Mouse (Mus musculus): ENCODE results near the gene Bahd1.
A peak's percentile ranks its signal among the peaks of the same experiment; 100 is the strongest.

The Bahd1 gene

DNA sequence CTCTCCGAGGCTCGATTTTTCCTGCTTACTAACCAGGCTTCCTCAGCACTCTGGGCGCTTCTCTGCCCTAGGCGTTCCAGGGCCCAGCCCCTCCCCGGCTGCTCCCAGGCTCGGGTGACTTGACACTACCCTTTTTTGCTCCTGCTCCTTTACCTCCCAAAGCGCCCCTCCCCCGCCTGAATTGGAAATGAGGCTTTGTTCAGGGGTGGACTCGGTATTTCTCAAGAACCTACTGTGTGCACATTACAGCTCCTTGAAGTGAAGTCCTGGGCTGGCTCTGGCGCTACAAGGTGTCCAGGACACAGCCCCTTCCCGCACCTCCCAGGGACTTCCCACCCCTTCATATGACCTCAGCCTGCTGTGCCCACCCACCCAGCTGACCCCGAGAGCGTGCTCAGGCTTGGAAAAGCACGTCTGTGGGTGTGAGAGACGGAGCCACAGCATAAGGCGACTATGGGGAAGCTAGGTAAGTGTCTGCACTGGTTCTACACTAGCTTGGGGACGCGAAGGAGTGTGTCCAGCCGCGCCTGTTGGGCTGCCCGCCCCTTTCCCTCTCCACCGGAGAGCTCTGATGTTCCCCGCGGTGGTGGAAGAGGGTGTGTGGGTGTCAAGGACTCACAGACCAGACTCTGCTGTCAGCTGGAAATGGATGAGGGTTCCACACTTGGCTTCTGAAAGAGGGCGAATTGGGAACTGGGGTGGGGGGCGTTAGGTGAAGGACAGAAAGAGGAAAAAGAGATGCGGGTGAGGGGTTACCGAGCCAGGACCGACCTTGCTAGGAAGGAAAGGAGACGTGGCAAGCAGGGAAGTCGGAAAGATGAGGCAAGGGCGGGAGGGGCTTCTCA lies at the start of gene Bahd1:
Gene Bahd1, plus strand, starts transcription at position 397 of the 845 bp plus-strand sequence.
- DNase-seq (ENCODE audit: low spot score), result peak; percentile 28

- DNase-seq (ENCODE audit: low spot score), result no peak
Observed at GRCm38 (mm10) chr2:118851756-118852155, 48.4 kb upstream of the Bahd1 start.

- peak; percentile 81 for DNase-seq (ENCODE audit: low spot score)
Observed at GRCm38 (mm10) chr2:118861454-118862339, 38.5 kb upstream of the Bahd1 start, which contains the start of gene Ivd. Gene Ivd (plus strand): TSS chr2:118861954.

- DNase-seq (ENCODE audit: low spot score), result no peak
Observed at GRCm38 (mm10) chr2:118862340-118862675, 37.9 kb upstream of the Bahd1 start.

DNA sequence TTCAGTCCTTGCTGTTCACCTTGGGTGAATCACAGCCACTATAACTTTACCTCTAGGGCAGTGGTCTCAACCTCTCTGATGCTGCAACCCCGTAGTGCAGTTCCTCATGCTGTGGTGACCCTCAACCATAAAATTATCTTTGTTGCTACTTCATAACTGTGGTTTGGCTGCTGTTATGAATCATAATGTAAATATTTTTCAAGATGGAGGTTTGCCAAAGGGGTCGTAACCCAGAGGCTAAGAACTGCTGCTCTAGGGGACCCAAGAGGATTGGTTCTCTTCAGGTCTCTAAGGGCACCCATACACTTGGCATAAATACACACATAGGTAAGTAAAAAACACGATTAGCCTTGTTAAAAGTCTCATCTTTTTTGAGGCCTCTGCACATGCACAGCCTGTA lies 29.6 kb upstream of the Bahd1 start:
- peak; percentile 2 for DNase-seq (ENCODE audit: low spot score)

DNA sequence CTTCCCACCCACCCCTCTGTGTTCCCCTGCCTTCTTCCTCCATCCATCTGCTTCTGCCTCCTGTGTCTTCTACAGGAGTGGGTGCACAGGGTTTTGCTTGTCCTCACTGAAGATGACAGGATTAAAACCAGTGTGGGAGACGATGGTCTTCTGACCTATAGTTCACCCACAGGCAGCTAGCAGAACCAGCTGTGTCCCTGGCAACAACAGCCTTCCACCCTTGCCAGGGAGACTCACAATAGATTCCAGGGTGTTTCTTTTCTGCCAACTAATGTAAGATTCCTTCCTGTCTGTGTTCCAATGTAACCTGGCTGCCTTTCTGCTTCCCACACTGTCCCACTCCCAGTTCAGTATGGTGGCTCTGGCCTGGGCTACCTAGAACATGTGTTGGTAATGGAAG lies 29.1 kb upstream of the Bahd1 start:
- peak; percentile 2 for DNase-seq (ENCODE audit: low spot score)

- DNase-seq (ENCODE audit: low spot score), result no peak
Observed at GRCm38 (mm10) chr2:118873018-118873417, 27.2 kb upstream of the Bahd1 start.

GRCm38 (mm10) chr2:118873890-118874430 lies 26.2 kb upstream of the Bahd1 start:
- peak; percentile 7 for DNase-seq (ENCODE audit: low spot score)

DNA sequence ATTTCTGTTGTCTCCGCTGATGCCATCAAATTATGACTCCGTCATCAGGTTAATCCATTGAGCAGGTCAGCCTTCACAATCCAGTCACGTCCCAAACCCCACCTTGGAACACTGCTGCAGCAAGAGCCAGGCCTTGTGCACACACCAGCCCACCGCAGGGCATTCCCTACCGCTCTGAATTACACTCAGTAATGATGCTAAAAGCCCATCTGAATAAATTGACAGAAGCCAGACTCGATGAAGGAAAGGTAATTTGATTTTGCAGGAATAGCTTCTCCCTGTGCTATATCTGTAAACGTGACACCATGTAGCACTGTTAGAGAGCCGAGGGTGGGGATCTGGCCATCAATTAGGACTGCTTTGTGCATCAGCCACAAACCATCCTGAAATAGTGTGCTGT lies 24.9 kb upstream of the Bahd1 start:
- DNase-seq (ENCODE audit: low spot score), result peak; percentile 1

- peak; percentile 2 for DNase-seq (ENCODE audit: low spot score)
Observed at GRCm38 (mm10) chr2:118876453-118876852, 23.7 kb upstream of the Bahd1 start.

GRCm38 (mm10) chr2:118881019-118881418 lies 19.2 kb upstream of the Bahd1 start:
- no peak for DNase-seq (ENCODE audit: low spot score)

DNA sequence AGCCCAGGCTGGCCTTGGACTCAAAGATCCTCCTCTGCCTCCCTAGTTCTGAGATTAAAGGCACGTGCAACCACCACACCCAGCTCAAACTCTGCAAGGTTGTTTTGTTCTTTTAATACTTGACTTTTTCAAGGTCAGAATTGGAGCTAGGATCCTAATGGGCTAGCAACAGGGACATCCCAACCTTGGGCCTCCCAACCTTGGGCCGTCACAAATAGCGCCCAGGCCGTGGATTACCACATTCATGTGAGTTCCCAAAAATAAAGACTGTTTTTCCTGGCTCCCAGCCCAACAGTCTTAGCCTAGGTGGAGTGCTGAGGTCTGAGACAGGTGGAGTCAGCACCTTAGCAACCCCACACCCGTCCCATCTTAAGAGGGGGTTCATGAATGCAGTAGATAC lies 18.2 kb upstream of the Bahd1 start:
- no peak for DNase-seq (ENCODE audit: low spot score)

GRCm38 (mm10) chr2:118882840-118883679 lies 17.1 kb upstream of the Bahd1 start:
- peak; percentile 91 for DNase-seq (ENCODE audit: low spot score)

DNA sequence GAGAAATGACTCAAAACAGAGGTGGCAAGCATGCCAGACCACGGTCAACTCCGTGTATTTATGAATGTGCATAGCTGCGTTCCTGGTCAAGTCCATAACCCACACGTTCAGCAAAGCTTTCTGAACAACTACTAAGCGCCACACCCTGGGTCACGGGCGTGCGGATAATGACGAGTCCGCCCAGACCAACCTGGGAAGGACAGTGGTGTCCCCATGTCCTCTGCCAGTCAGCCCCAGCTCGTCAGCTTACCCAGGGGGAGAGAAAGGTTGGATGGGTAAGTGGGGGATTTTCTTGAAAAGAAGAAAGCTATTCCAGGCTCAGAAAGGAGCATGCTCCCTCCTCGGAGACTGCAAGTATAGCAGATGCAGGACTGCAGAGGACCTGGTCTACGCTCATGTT lies 12.7 kb upstream of the Bahd1 start:
- DNase-seq (ENCODE audit: low spot score), result no peak

GRCm38 (mm10) chr2:118887845-118888548 lies 12.2 kb upstream of the Bahd1 start:
- no peak for DNase-seq (ENCODE audit: low spot score)

DNA sequence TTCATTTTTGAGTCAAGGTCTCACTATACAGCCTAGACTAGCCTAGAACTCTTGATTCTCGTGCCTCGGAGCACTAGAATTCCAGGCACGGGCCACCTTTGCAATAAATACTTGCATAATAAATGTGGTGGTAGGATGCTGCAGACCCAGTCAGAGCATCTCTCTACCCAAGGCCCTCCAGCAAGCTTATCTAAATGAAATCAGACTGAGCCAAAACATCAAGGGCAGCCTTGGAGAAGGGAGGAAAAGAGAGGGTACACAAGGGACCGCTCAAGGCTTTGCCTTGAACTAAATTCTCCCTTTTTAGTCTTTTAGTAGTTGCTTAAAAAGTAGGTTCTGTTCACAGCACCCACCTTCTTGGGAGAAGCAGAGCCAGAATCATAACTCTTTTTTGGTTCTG lies 9.0 kb upstream of the Bahd1 start:
- DNase-seq (ENCODE audit: low spot score), result no peak

DNA sequence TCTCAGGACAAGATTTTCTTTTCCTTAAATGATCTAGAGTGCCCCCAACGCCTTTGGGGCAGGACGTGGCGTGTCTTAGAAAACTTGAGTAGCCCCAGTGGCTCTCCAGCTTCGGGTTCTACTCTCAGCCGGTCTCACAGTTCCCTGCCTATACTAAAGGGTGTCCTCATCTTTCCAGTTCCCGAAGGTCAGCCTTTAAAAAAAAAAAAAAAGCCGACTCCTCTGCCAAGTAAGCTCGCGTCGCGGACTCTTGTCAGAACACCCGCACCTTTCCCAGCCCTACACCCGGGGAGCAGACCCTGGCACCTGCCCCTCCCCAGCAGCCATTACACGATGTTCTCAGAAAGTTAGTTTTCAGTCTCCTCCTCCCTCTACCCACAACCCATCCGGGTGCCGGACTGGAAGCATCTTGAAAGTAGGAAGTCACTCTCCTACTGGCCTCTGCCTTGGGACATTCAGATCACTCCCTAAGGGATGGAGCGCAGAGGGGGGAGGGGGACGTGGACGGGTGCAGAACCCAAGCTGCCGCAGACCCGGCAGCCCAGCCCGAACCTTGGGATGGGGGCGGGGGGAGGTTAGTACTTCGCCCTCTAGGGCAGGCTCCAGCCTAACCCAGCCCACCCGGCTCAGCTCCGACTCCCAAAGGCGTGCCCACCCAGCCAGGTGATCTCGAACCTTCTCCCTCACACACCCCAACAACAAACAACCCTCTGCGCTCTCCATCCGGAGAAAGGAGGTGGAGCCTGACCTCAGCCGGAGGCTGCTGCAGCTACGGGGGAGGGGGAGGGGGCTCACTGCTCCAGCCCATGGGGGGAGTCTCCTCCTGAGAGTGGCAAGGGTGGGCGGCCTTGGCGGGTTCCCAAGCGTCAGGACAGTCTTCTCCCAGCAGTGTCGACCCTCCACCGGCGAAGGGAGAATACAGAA lies 3.9 kb upstream of the Bahd1 start:
- DNase-seq (ENCODE audit: low spot score), result no peak

- no peak for DNase-seq (ENCODE audit: low spot score)
Observed at GRCm38 (mm10) chr2:118896914-118897291, 3.3 kb upstream of the Bahd1 start.

GRCm38 (mm10) chr2:118897392-118897791 lies 2.8 kb upstream of the Bahd1 start:
- DNase-seq (ENCODE audit: low spot score), result no peak

DNA sequence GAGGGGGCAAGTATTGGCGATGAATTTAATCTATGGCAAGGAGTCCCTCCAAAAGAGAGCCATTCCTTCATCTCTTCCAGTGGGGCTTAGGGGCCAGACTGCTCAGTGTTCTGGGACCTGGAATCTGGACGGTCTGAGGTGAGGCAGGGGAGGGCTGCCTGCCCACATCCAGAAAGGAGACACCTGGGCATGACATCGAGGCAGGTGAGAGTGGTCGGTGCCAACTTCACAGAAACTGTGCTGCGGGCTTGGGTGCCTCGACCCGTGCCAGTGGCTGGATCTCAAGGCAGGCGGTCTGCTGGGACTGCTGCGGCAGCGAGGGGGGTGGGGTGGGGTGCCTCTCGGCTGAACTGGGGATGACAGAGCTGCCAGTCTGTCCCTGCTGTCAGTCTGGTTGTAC lies 2.4 kb upstream of the Bahd1 start:
- no peak for DNase-seq (ENCODE audit: low spot score)

All from urinary bladder, postnatal 25 days (tissue).